In the genomic region with DNA sequence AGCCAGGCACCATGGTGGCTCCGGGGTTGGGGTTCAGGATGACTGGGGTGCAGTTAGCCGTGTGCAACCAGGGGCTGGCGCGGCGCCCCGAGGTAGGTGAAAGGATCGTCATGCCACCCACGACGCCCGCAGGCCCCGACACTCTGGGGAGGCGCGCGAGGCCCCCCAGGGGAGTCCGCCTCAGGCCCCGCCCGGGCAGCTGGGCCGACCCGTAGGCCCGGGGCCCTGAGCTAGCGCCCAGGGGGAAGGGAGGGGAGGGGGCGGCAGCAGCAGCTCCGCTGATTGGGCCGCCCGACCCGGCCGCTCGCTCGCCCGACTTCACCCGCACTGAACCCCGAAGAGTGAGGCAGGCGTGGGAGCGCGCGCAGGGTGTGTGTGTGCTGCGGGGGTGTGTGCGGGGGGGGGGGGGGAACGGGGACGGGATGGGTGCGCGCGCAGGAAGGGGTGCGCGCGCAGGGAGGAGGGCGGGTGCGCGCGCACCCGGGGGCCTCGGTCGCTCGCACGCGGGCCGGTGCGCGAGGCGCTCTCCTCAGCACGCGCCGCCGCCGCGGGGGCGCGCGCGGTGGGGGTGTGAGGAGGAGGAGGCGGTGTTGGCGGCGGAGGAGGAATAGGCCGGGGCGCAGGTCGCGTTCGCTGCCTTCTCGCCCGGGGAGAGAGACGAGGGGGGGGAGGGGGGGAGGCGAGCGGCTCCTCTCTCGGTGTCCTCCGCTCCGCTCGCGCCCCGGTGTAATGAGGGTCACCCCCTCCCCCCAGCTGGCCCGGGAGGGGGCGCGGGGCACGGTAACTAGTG, we compare ENCODE assay signal across 2 mouse cellular contexts.
TF ChIP-seq lines count a peak whose summit lies in the region.

No protein-coding gene starts in this region.

TF ChIP-seq in C2C12, 6 proteins besides CTCF, POLR2A, EP300 and RAD21 (continued from another document):
- no peak for TF ChIP-seq MYOD1 (IDR thresholded peaks at IDR 0.05; ENCODE audit: control insufficient read depth, insufficient read length, low read depth)
- TF ChIP-seq MAX (IDR thresholded peaks at IDR 0.05) = no peak
- no peak for TF ChIP-seq FOSL1 (IDR thresholded peaks at IDR 0.05; ENCODE audit: insufficient read depth, low read length, poor library complexity, severe bottlenecking)
- no peak for TF ChIP-seq USF1 (IDR thresholded peaks at IDR 0.05; ENCODE audit: low read depth)

TF ChIP-seq in myocyte, 11 proteins besides CTCF, POLR2A, EP300 and RAD21 (continued from another document):
- TF ChIP-seq MAX (IDR thresholded peaks at IDR 0.05; ENCODE audit: low read depth) (no peak), MYOD1 (IDR thresholded peaks at IDR 0.05; ENCODE audit: control insufficient read depth in 1 of 3, insufficient read length in 2 of 3, low read depth in 2 of 3) (no peak), MYOG (IDR thresholded peaks at IDR 0.05; ENCODE audit: control insufficient read depth in 1 of 3, insufficient read depth in 1 of 3, insufficient read length in 2 of 3, low read depth in 2 of 3) (no peak), E2F4 (IDR thresholded peaks at IDR 0.05; ENCODE audit: insufficient read depth) (no peak), USF1 (IDR thresholded peaks at IDR 0.05; ENCODE audit: low read depth) (no peak)
